Mouse (Mus musculus) liver, embryonic 15.5 days (tissue): ENCODE results near the gene Dhrs7c. TPM values are rescaled to one million over a fixed set of nuclear protein-coding genes. Genes with fewer than 3 reads are reported as not detected.

Source experiments
- ATAC-seq: fragments of 200-750 bp; cut with Nextera tagmentation; 2 replicates; pipeline ENCODE4 v1.8.0; 2017; ENCODE audit warnings: moderate number of reproducible peaks, mild to moderate bottlenecking, moderate library complexity; ENCODE audit not compliant: insufficient read depth
- H3K27ac ChIP-seq: fragments of 300-500 bp; sonication (generic); replicated peaks from 2 replicates; pipeline ENCODE4 v1.5.1; 2015; ENCODE audit warnings: mild to moderate bottlenecking, inconsistent platforms
- H3K27me3 ChIP-seq: fragments of 300-500 bp; sonication (generic); 2 replicates; pipeline ENCODE4 v1.6.1; 2015; ENCODE audit warnings: mild to moderate bottlenecking, inconsistent platforms
- H3K36me3 ChIP-seq: fragments of 300-500 bp; sonication (generic); replicated peaks from 2 replicates; pipeline ENCODE4 v1.6.1; 2015; ENCODE audit warnings: moderate library complexity, mild to moderate bottlenecking, inconsistent platforms
- H3K4me1 ChIP-seq: fragments of 300-500 bp; sonication (generic); replicated peaks from 2 replicates; pipeline ENCODE4 v1.6.1; 2015; ENCODE audit warnings: inconsistent platforms
- H3K4me2 ChIP-seq: fragments of 300-500 bp; sonication (generic); 2 replicates; pipeline ENCODE4 v1.6.1; 2015; ENCODE audit warnings: moderate library complexity, mild to moderate bottlenecking, inconsistent platforms
- H3K4me3 ChIP-seq: fragments of 300-500 bp; sonication (generic); replicated peaks from 2 replicates; pipeline ENCODE4 v1.5.1; 2015; ENCODE audit warnings: mild to moderate bottlenecking, inconsistent platforms
- H3K9ac ChIP-seq: fragments of 300-500 bp; sonication (generic); 2 replicates; pipeline ENCODE4 v1.6.1; 2015; ENCODE audit warnings: moderate library complexity, mild to moderate bottlenecking, inconsistent platforms
- H3K9me3 ChIP-seq: fragments of 300-500 bp; sonication (generic); replicated peaks from 2 replicates; pipeline ENCODE4 v1.6.1; 2016; ENCODE audit warnings: inconsistent platforms
- WGBS: fragments of 180-500 bp; shearing (Covaris S2); methylation state at CpG from one replicate; pipeline ENCODE4 v1.1.7; 2015; ENCODE audit warnings: mixed read lengths; ENCODE audit not compliant: insufficient replicate concordance; 5-methylcytosine and 5-hydroxymethylcytosine counted together
- polyA plus RNA-seq: library from polyadenylated mRNA; unstranded; fragments of >200 nt; fragmentation: Nextera tagmentation; extraction: Ambion mirVana; gene quantifications from 2 replicates; pipeline ENCODE4 v1.2.1, GENCODE M21; 2015

Dhrs7c gene
- polyA plus RNA-seq, 1 experiment from 2014 or later = 1.2 TPM

- Histone ChIP-seq H3K9me3 (no peaks in the 10 kb centered on the region), H3K9ac (no peak overlapping the region), H3K4me2 (no peak overlapping the region), H3K36me3 (no peaks in the 10 kb centered on the region), H3K27me3 (no peaks in the 10 kb centered on the region), H3K27ac (no peak overlapping the region), H3K4me1 (no peaks in the 10 kb centered on the region), H3K4me3 (no peak overlapping the region)
- WGBS = 60% methylated on average over 11 of the region's 11 CpGs
- ATAC-seq = no peak
These were observed 9.0 kb downstream of the Dhrs7c start for GRCm38 (mm10) chr11:67806832-67807597.

GRCm38 (mm10) chr11:67808051-67808450 lies 10.1 kb downstream of the Dhrs7c start:
- 49% methylated on average over 5 of the region's 5 CpGs for WGBS
- H3K27me3 ChIP-seq = no peaks in the 10 kb centered on the region
- H3K27ac ChIP-seq = no peak overlapping the region
- no peaks in the 10 kb centered on the region for H3K9me3 ChIP-seq
- no peaks in the 10 kb centered on the region for H3K4me1 ChIP-seq
- H3K9ac ChIP-seq = no peak overlapping the region
- no peaks in the 10 kb centered on the region for H3K36me3 ChIP-seq
- H3K4me2 ChIP-seq = no peak overlapping the region
- no peak for ATAC-seq
- H3K4me3 ChIP-seq = no peak overlapping the region

GRCm38 (mm10) chr11:67811535-67811934 lies 13.5 kb downstream of the Dhrs7c start:
- Histone ChIP-seq H3K4me1 (no peaks in the 10 kb centered on the region), H3K36me3 (no peaks in the 10 kb centered on the region), H3K4me3 (no peak overlapping the region), H3K27me3 (no peaks in the 10 kb centered on the region), H3K27ac (no peak overlapping the region), H3K9ac (no peak overlapping the region), H3K4me2 (no peak overlapping the region), H3K9me3 (no peaks in the 10 kb centered on the region)
- 48% methylated on average over 6 of the region's 6 CpGs for WGBS
- ATAC-seq = no peak

- Histone ChIP-seq H3K4me1 (no peaks in the 10 kb centered on the region), H3K4me2 (no peak overlapping the region), H3K9me3 (no peaks in the 10 kb centered on the region), H3K4me3 (no peak overlapping the region), H3K27me3 (no peaks in the 10 kb centered on the region), H3K27ac (no peak overlapping the region), H3K36me3 (no peaks in the 10 kb centered on the region), H3K9ac (no peak overlapping the region)
- WGBS = 9% methylated on average over 5 of the region's 5 CpGs
- no peak for ATAC-seq
These were observed 21.6 kb downstream of the Dhrs7c start for GRCm38 (mm10) chr11:67819604-67820003.

- 11% methylated on average over 4 of the region's 4 CpGs for WGBS
- H3K36me3 ChIP-seq = no peaks in the 10 kb centered on the region
- H3K4me1 ChIP-seq = no peaks in the 10 kb centered on the region
- ATAC-seq = no peak
- no peak overlapping the region for H3K9ac ChIP-seq
- no peaks in the 10 kb centered on the region for H3K27me3 ChIP-seq
- H3K4me2 ChIP-seq = no peak overlapping the region
- no peaks in the 10 kb centered on the region for H3K9me3 ChIP-seq
- H3K4me3 ChIP-seq = no peak overlapping the region
- H3K27ac ChIP-seq = no peak overlapping the region
These were observed 22.2 kb downstream of the Dhrs7c start for GRCm38 (mm10) chr11:67820221-67820620.

- no peak overlapping the region for H3K9ac ChIP-seq
- no peak overlapping the region for H3K4me3 ChIP-seq
- no peak overlapping the region for H3K4me2 ChIP-seq
- no peak for ATAC-seq
- H3K9me3 ChIP-seq = no peaks in the 10 kb centered on the region
- no peak overlapping the region for H3K27ac ChIP-seq
- no peaks in the 10 kb centered on the region for H3K36me3 ChIP-seq
- WGBS = 68% methylated on average over 6 of the region's 6 CpGs
- H3K27me3 ChIP-seq = no peaks in the 10 kb centered on the region
- H3K4me1 ChIP-seq = no peaks in the 10 kb centered on the region
These were observed 23.6 kb downstream of the Dhrs7c start for GRCm38 (mm10) chr11:67821560-67821959.

- Histone ChIP-seq H3K4me1 (no peaks in the 10 kb centered on the region), H3K4me2 (no peak overlapping the region), H3K4me3 (no peak overlapping the region), H3K9me3 (no peaks in the 10 kb centered on the region), H3K27me3 (no peaks in the 10 kb centered on the region), H3K9ac (no peak overlapping the region), H3K27ac (no peak overlapping the region), H3K36me3 (no peaks in the 10 kb centered on the region)
- no peak for ATAC-seq
- 30% methylated on average over 12 of the region's 12 CpGs for WGBS
These were observed 30.5 kb downstream of the Dhrs7c start for GRCm38 (mm10) chr11:67828360-67829059.

- WGBS = 40% methylated on average over 6 of the region's 6 CpGs
- Histone ChIP-seq H3K27ac (no peak overlapping the region), H3K36me3 (no peaks in the 10 kb centered on the region), H3K9ac (no peak overlapping the region), H3K4me1 (no peaks in the 10 kb centered on the region), H3K9me3 (no peaks in the 10 kb centered on the region), H3K4me2 (no peak overlapping the region), H3K4me3 (no peak overlapping the region), H3K27me3 (no peaks in the 10 kb centered on the region)
- no peak for ATAC-seq
These were observed 31.5 kb downstream of the Dhrs7c start for GRCm38 (mm10) chr11:67829530-67829929.

GRCm38 (mm10) chr11:67831820-67832219 lies 33.8 kb downstream of the Dhrs7c start:
- ATAC-seq = no peak

GRCm38 (mm10) chr11:67835408-67836078 lies 37.6 kb downstream of the Dhrs7c start:
- H3K4me1 ChIP-seq = no peaks in the 10 kb centered on the region
- H3K4me2 ChIP-seq = no peak overlapping the region
- H3K9ac ChIP-seq = no peak overlapping the region
- H3K36me3 ChIP-seq = no peaks in the 10 kb centered on the region
- no peaks in the 10 kb centered on the region for H3K27me3 ChIP-seq
- no peaks in the 10 kb centered on the region for H3K9me3 ChIP-seq
- no peak overlapping the region for H3K27ac ChIP-seq
- no peak overlapping the region for H3K4me3 ChIP-seq
- WGBS = 77% methylated on average over 10 of the region's 10 CpGs
- ATAC-seq = no peak

More at GRCm38 (mm10) chr11:67831820-67832219, 33.8 kb downstream of the Dhrs7c start:
- Histone ChIP-seq H3K27ac (no peak overlapping the region), H3K36me3 (no peaks in the 10 kb centered on the region), H3K4me2 (no peak overlapping the region), H3K4me1 (no peaks in the 10 kb centered on the region), H3K9ac (no peak overlapping the region), H3K4me3 (no peak overlapping the region), H3K9me3 (no peaks in the 10 kb centered on the region), H3K27me3 (no peaks in the 10 kb centered on the region)
- 55% methylated on average over 5 of the region's 5 CpGs for WGBS

- H3K27ac ChIP-seq = no peak overlapping the region
- no peaks in the 10 kb centered on the region for H3K27me3 ChIP-seq
- no peak overlapping the region for H3K9ac ChIP-seq
- ATAC-seq = no peak
- H3K36me3 ChIP-seq = no peaks in the 10 kb centered on the region
- WGBS = 30% methylated on average over 1 of the region's 1 CpGs
- no peak overlapping the region for H3K4me2 ChIP-seq
- H3K4me3 ChIP-seq = no peak overlapping the region
- H3K9me3 ChIP-seq = no peaks in the 10 kb centered on the region
- H3K4me1 ChIP-seq = no peaks in the 10 kb centered on the region
These were observed 41.8 kb downstream of the Dhrs7c start for GRCm38 (mm10) chr11:67839810-67840209.
